Mouse (Mus musculus): Measurements from ENCODE around the gene Plcg2.
A peak's percentile ranks its signal among the peaks of the same experiment; 100 is the strongest.

Gene Plcg2

DNA sequence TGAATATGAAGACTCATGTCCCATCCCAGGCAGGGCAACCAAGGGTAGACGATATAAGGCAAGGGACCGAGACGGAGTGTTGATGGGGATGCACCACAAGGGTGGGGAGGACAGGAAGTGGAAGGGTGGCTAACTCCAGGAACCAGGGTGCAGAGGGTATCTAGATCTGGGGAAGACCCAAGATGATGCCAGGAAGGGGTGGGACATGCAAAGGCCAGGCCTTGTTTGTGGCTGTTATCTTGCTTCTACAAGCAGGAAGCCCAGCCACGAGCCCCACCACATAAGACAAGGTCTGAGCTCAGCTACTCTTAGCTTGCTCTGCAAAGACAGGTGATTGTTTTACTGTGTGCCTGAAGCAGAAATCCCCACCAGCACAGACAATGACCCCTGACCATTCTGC lies 50.4 kb downstream of the Plcg2 start:
- no peak for DNase-seq (ENCODE audit: low spot score)

DNA sequence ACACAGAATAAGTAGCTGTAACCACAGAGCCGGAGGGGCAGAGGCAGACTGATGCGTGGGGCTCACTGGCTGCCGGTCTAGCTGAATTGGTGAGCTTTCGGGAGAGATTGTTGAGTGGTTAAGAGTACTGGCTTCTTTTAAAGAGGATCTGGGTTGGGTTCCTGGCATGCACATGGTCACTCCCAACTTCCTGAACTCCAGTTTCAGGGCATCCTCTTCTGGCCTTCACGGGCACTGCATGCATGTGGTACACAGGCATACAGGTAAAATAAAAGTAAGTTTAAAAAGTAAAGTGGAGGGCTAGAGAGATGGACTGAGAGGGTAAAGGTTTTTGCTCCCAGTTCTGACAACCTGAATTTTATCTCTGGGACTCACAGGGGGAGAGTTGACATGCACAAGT lies 52.4 kb downstream of the Plcg2 start:
- DNase-seq (ENCODE audit: low spot score), result no peak

DNA sequence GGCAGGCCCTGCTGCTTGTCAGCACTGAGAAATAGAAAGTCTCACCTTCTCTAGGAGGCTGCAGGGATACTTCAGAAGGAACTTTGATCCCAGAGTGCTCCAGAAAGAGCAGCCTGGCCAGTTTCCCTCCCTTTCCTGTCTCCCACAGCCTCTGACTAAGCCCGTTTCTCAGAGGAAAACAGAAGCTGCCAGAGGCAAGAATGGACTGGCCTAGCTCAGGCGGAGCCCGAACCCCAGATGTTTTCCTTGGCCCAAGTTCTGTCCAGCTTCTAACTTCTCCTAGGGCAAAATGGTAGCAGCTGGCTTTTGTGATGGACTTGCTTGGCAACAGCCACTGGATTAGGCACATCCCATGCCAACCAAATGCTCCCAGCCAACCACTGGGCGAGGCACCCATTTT lies 62.9 kb downstream of the Plcg2 start:
- DNase-seq (ENCODE audit: low spot score), result peak; percentile 15

DNA sequence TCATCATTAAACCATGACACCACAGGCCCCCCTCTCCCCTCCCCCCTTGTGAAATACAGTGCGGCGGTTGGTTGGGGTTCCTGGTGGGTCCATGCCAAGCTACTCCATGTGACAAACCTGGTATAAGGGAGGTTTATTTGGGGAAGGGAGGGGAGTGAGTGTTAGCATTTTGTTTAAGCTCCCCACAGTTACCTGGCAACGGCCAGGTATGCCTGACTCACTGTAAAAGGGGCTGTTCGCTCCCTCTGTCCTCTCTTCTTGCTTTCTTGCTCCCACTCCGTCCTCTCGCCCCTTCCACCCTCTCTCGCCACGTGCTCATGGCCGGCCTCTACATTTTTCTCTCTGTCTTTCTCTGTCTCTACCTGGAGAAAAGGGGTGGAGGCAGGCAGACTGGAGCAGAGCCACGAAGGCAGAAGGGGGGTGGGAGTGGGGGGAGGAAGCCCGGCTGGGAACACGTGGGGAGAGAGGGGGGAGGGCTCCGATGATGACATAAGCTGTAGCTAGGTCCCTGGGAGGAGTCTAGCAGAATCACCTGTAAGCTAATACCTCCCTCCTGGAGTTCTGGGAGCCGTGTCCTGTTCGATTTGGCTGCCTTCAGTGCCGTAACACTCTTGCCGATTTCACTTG lies 63.8 kb downstream of the Plcg2 start:
- peak; percentile 24 for DNase-seq (ENCODE audit: low spot score)

DNA sequence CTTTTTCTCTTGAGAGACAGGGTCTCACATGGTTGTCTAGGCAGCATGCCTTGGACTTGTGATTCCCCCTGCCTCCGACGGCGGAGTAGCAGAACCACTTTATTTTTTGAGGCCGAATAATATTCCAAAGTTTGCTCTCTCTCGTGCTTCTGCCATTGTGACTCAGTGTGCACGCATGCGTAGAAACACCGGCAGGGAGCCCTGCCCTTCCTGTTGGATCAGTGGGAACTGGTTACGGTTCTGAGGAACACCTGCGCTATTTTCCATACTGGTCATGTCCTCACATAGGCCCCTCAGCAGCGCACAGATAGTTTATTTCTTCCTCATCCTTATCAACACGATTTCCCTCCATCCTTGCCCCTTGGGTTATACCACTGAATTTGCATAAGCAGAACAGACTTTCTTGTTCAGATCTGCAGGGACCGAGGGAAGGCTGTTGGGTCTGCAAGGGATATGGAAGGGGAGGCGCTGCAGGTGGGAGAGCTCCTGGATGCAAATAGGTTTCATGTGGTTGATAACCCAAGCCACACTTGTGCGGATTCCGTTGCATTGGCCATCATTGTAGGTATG lies 64.4 kb downstream of the Plcg2 start:
- no peak for DNase-seq (ENCODE audit: low spot score)

DNA sequence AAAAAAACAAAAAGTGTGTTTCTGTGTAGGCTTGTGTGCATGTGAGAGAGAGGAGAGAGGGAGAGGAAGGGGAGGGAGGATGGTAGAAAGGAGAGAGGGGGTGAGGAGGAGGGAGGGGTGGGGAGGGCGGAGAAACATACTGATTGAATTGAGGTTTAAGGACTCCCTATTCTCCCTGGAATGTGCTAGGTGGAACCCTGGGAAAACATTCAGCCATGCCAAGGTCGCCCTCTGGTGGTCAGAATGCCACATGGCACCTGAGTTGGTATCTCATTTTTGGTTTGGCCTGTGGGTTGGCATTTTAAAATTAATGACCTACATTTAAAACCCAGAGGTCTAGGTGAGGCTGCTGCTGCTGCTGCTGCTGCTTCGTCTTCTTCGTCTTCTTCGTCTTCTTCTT lies 71.3 kb downstream of the Plcg2 start:
- DNase-seq (ENCODE audit: low spot score), result peak; percentile 44

DNA sequence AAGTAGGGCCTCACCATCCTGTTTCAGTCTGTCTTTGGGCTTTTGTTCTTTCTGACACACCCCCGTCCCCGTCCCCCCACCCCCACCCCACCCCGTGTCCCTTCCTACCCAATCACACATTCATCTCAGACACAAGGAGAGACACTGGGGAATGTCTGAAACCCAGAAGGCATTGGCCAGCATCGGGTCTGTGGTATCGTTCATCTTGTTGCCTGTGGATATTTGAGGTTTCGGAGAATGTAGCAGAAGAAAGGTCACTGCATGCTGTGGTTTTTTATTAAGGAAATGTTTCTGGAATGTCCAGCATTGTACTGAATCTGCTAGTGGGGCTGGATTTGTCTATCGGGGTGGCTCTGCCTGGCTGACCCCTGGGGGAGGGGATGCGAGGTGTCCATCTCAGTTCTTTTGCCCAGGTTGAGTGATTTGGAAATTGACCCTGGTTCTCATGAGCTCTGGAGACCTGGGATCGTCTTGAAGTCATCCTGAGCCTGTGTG lies 78.2 kb downstream of the Plcg2 start:
- DNase-seq (ENCODE audit: low spot score), result no peak

DNA sequence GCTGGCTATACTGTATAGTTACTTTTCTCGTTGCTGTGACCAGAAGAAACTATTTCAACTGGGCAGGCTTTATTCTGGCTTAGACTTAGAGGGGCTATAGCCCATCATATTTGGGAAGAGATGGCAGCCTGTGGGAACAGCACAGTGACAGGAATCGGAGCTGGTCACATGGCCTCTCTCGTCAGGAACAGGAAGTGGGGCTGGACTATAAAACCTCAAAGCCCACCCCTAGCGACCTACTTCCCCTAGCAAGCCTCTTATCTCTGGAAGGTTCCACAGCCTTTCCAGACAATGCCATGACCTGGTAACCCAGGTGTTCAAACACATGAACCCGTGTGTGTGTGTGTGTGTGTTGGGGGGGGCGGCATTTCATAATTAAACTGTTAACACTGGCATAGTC lies 79.0 kb downstream of the Plcg2 start:
- no peak for DNase-seq (ENCODE audit: low spot score)

DNA sequence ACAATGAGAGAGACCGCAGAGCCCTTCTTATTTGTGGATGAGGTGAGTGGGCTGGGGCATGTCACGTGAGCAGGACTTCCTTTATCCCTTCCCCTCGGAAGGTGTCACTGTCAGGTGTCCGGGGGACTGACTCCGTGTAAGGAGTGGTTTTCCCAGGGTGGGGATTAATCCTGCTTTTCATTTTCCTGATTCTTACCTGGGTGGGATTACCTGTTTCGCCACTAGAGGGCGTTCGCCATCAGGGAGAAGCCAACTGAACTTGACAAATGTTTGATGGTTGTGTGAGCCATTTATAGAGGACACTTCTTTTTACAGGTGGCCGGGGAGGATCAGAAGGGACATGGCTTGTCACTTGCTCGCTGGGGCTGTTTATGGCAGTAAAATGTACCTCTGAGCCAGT lies 79.8 kb downstream of the Plcg2 start:
- no peak for DNase-seq (ENCODE audit: low spot score)

DNA sequence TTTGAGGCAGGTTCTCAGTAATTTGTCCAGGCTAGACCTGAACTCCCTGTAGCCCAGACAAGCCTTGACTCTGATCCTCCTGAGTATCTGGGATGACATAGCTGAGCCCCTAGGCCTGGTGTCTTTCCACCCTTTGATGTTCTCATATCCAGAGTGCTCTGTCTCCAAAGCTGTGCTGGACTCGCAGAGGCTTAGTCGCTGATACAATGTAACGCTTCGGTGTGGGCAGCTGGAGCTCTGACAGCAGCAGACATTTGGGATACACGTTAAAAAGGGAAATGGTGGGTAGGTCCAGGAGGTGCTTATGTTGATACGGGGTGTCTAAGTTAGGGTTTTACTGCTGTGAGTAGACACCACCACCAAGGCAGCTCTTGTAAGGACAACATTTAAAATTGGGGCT lies 80.8 kb downstream of the Plcg2 start:
- DNase-seq (ENCODE audit: low spot score), result no peak

DNA sequence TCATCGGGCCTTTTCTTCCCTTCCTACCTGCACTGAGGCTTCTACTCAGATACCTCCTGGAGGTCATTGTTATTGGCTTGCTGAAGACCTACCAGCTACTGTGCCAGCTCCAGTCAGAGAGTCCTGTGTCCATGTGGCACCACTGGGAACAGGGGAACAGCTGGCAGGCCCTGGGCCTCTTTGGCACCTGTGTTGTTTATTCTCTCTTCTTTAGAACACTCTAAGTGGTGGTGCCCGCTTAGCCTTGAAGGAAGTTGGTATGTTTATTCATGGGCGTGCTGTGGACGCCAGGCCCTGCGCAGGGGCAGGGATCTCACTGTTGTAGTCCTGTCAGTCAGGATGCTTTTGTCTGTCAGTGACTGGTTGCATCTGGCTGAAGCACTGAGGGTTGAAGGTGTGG lies 95.8 kb downstream of the Plcg2 start:
- DNase-seq (ENCODE audit: low spot score), result no peak

DNA sequence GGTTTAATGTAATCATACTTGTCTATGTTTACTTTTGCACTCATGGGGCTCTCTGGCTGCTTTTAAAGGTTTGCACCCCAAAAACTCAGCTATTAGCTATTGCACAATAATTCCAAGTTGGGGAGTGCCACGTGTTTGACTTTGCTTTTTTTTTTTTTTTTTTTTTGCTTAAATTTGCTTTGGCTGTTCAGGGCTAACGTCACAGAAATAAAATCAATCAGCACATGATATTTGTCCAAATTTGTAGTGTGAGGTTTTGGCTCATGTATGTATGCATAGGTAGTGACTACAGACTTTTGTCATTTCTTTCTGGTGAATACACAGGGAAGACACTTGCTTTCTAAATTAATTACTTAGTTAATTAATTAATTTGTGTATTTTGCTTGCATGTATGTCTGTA lies 96.9 kb downstream of the Plcg2 start:
- no peak for DNase-seq (ENCODE audit: low spot score)

DNA sequence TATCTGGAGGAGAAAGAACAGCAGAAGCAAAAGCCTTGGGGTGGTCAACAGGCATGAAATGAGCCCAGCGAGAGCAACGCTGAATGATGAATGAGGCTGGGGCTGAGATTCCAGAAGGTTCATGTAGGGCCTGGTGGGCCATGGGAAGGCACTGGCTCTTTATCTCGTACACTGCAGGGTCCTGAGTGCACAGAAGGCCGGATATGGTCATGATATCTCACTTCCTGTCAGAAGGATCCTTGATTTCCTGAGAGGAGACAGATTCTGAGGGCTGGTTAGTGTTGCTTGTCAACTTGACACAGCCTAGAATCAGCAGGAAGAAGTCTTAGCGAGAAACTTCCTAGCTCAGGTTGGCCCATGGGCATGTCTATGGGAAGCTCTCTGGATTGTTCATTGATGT lies 98.7 kb downstream of the Plcg2 start:
- no peak for DNase-seq (ENCODE audit: low spot score)

DNA sequence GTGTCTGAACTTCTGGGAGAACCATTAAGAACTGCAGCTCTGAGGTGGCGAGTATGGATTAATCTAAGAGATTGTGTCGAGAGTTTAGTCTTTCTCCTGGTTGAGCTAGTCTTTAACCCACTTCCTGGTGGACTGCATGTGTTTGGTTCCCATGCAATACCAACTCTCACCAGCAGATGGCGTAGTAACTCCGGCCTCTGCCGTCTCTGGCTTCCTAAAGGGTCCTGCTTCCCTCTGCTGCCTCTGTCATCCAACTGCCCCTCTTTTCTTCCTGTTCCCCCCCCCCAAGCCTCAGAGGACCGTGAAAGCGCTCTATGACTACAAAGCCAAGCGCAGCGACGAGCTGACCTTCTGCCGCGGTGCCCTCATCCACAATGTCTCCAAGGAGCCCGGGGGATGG lies 102.7 kb downstream of the Plcg2 start:
- no peak for DNase-seq (ENCODE audit: low spot score)

DNA sequence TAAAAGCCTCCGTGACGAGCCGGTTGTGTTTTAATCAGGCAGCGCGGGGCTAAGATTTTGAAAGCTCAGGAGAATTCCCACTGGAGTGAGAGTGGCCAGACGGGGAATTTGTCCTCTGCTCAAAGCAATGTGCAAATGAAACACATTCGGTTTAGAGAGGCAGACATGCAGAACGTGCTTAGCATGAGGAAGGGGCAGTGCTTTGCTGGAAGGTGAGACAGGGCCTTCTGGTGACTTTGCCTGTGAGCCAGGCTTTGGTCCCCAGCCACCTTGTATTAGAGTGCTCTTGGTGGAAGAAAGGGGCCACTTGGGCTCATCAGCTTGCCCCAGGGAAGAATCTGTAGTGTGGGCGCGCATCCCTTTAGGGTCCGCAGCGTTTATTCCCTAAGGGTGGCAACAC lies 106.0 kb downstream of the Plcg2 start:
- DNase-seq (ENCODE audit: low spot score), result no peak

DNA sequence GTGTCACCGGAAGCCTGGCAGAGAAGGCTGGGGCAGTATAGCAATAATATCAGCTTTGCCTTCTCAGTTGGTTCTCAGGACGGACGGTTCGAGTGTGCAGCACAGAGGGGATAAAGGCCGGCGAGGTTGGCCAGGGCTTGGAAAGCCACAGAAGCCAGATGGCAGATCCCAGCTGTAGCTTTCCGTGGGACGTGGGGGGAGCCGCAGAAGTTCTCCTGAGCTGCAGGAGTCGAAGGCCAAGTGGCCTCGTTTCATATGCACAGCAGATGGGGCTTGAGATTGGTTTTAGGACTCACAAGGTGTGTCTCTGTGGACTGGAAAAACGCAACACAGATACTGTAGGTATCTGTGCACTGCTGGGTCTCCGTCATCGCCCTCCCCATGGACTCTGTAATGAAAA lies 106.6 kb downstream of the Plcg2 start:
- DNase-seq (ENCODE audit: low spot score), result no peak

DNA sequence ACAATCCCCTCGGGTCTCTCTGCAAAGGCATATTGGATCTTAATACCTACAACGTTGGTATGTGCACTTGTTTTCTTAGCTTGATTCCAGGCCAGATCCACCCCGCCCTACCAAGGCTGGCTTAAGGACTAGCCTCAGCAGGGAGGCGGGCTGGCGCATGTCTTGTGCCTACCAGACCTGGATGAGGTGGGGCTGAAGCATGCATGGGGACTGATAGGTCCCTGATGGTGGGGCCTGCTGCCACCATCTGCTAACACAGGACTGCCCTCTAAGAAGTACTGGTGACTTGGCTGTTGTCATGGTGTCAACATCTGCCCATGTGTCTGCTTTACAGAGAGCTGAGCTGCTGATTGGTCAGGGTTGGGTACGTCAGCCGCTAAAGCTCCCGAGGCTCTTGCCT lies 107.1 kb downstream of the Plcg2 start:
- no peak for DNase-seq (ENCODE audit: low spot score)

DNA sequence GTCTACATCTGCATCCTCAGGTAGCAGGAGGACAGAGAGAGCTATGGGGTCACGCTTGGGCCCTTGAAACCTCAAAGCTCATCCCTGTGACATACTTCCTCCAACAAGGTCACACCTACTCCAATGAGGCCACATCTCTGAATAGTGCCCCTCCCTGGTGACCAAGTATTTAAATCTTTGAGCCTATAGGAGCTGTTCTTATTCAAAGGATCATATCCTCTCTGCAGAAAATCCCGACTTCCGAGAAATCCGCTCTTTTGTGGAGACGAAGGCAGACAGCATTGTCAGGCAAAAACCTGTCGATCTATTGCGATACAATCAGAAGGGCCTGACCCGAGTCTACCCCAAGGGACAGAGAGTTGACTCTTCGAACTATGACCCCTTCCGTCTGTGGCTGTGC lies 112.4 kb downstream of the Plcg2 start:
- no peak for DNase-seq (ENCODE audit: low spot score)

DNA sequence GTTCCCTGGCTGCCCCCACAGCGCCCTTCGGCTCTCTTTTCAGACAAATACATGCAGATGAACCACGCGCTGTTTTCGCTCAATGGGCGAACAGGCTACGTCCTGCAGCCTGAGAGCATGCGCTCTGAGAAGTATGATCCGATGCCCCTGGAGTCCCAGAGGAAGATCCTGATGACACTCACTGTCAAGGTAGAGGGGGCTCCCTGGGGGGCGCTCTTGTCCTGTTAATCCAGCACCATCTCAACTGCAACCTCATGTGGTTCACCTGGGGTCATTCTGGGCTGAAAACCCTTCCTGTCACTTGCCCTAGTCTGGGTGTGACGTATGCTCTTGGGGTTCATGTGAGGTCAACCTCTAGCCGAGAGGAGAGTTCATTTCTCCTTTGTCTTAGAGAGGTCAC lies 114.8 kb downstream of the Plcg2 start:
- no peak for DNase-seq (ENCODE audit: low spot score)

DNA sequence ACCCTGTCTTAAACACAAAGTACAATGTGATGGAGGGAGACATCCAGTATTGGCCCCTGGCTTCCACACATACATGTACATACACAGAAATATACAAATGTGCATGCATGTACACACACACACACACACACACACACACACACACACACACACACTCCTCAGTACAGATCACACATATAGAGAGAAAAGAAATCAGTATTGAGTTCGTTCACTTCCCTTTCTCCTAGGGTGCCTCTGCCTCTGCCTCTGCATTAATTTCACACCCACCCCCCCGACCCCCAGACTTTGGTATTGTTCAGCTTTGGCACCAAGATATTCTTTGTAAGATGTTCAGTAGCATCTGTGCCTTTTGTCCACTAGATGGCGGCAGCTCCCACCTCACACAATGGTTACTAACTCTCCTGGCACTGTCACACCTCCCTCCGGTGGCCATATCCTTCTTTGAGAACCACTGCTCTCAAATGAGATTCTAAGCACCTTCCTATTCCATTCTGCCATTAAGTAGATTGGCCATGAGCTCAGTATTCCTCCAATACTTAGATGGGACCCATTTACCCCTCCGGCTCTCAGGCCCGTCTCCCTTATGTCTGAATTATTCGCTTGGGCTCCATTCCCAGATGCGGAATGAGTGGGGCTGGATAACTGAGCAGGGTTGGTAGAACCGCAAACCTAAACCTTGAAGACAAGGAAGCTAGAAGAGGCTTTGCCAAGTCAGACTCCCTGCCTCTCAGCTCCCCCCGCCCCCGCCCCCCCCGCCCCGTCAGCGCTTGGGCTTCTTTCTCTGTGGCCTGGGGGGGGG lies 128.1 kb downstream of the Plcg2 start:
- peak; percentile 17 for DNase-seq (ENCODE audit: low spot score)

DNA sequence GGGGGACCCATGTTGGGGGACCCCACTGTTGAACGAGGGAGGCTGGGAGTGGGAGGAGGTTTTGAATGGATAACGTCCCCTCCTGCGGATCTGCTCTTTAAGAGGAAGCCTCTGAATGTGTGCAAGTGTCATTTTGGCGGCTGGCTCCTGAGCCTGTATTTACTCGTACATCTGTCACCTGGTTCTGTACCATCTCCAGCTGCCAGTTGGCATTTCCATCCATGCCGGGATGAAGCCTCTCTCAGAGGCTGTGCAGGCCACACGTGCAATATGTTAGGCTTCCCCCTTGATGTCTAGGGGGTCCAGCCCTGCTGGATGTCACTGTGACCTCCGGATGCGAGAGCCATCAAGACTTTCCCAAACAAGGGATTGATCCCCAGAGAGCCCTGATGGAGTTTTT lies 129.0 kb downstream of the Plcg2 start:
- no peak for DNase-seq (ENCODE audit: low spot score)

DNA sequence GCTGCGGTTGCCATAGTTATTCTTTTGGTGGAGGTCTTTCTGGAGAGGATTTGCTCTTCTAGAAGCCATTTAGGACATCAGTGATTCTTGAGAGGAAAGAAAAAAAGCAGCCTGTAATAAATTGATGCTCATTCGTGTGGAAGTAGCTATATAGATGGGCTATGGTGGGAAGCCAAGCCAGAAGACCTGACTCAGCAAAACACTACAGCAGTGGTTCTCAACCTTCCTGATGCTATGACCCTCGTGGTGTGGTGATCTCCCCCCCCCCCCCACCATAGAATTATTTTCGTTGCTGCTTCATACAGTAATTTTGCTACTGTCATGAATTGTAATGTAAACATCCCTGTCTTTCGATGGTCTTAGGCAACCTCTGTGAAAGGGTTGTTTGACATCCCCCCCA lies 134.4 kb downstream of the Plcg2 start:
- DNase-seq (ENCODE audit: low spot score), result no peak

DNA sequence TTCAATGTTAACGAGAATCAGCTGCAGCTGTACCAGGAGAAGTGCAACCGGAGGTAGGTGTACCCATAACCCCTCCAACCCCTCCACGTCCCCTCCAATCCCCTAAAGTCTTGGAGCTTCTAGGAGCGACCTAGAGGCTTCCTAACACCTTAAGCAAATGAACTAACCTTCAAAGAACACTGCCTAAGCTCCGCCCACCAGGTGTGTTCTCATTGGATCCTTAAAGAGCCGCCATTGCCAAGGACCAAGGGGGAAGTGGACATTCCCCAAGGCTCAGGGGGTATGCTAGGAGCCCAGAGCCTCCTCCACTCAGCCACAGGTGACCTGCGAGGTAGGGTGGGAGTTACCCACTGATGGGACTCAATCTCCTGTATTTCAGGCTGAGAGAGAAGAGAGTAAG lies 136.3 kb downstream of the Plcg2 start:
- no peak for DNase-seq (ENCODE audit: low spot score)

DNA sequence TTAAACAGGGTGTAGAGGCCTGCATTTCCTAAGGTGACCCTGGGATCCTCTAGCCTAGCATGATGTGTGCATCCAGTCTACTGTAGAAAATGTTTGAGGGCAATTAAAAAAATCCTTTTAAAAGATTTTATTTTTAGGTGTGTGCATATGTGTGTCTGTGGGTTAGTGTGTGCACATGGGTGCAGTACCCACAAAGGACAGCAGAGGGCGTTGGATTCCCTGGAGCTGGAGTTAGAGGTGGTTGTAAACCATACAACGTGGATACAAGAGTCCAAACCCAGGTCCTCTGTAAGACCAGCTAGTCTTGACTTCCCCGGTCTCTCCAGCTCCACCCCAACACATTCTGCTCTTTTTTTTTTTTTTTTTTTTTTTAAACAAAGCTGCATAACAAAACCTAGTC lies 139.4 kb downstream of the Plcg2 start:
- no peak for DNase-seq (ENCODE audit: low spot score)

Data from yolk sac, embryonic 10.5 days (tissue).